Mouse (Mus musculus): ENCODE measurements around the gene Lmbr1l. TPM values are rescaled to one million over a fixed set of nuclear protein-coding genes. Genes with fewer than 3 reads are reported as not detected.

Lmbr1l gene
- polyA plus RNA-seq, 1 experiment from 2014 or later: 3.7 TPM

DNA sequence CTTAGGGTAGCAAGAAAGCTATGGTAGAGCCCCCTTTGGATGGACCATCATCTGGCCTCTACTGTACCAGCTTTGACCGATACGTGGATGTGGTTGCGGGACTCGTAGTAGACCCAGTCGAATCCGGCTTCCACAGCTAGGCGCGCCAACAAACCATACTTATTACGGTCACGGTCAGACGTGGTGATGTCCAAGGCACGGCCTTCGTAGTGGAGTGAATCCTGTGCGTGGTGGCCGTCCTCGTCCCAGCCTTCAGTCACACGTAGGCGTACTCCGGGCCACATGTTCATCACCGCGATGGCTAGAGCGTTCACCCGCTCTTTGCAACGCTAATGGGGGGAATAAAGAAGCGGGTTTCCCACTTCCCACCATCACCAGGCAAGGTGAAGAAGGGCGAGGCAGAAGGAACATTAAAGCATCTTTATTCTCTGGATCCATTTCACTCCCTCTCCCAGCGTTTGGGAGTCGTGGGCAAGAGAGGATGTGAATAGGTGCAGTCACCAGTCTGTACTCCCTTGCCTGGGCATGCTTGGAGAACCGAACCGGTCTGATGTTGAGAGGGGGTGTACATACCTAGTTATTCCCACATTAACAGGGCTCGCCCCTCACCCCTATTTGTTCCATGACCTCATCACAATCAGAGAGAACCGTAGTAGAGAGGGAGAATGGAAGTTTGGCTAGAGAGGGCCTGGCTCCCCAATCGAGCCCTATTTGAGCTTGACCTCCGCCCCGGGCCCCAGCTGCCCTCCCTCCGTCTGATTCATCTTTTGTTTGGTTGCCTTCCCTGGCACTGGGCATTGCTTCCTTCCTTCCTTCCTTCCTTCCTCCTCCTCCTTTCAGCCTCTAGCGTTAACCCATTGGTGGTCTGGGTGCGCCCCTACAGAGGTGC is 23.0 kb downstream of the Lmbr1l start:
- Histone ChIP-seq H3K36me3 (ENCODE audit: inconsistent target) (no peaks in the 10 kb centered on the region), H3K27ac (no peak overlapping the region), H3K79me2 (ENCODE audit: inconsistent target) (no peaks in the 10 kb centered on the region), H3K4me3 (ENCODE audit: inconsistent target) (no peak overlapping the region)
- 9% methylated on average over 38 of the region's 38 CpGs for WGBS (ENCODE audit: missing documents)

- no peaks in the 10 kb centered on the region for H3K79me2 ChIP-seq (ENCODE audit: inconsistent target)
- WGBS (ENCODE audit: missing documents): 1% methylated on average over 77 of the region's 77 CpGs
- no peaks in the 10 kb centered on the region for H3K36me3 ChIP-seq (ENCODE audit: inconsistent target)
Measured at GRCm38 (mm10) chr15:98893940-98894745, 23.9 kb downstream of the Lmbr1l start, which contains the start of gene Rhebl1. TSS of gene Rhebl1 (minus strand) at chr15:98894540.

DNA sequence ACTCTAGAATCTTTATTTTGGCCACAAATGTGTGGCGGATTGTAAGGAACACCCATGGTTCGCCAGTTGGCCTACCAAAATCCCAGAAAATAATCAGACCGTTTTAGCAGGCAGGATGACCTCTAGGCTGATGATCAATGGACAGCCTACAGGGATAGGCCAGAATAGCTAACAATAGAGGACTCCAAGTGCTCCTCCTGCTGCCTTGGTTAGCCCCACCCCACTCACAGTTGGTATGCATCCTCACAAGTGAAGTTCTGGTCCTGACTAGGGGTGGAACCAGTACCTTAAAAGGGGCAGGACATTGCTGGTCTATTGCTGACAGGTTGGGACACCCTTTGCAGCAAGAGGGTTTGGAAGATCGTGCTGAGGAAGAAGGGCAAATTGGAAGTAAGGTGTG is 25.0 kb downstream of the Lmbr1l start:
- no peak overlapping the region for H3K4me3 ChIP-seq (ENCODE audit: inconsistent target)
- 95% methylated on average over 4 of the region's 4 CpGs for WGBS (ENCODE audit: missing documents)
- no peak overlapping the region for H3K27ac ChIP-seq
- H3K36me3 ChIP-seq (ENCODE audit: inconsistent target): no peaks in the 10 kb centered on the region
- no peaks in the 10 kb centered on the region for H3K79me2 ChIP-seq (ENCODE audit: inconsistent target)

More at GRCm38 (mm10) chr15:98893940-98894745, 23.9 kb downstream of the Lmbr1l start, which contains the start of gene Rhebl1:
- Histone ChIP-seq H3K4me3 (ENCODE audit: inconsistent target) (peak within 1 kb of the TSS; percentile 22; the same call in 1 of the 2 replicates), H3K27ac (no peak within 1 kb of the TSS)

GRCm38 (mm10) chr15:98891907-98892606 is 26.0 kb downstream of the Lmbr1l start:
- Histone ChIP-seq H3K27ac (no peak overlapping the region), H3K4me3 (ENCODE audit: inconsistent target) (no peak overlapping the region), H3K79me2 (ENCODE audit: inconsistent target) (no peaks in the 10 kb centered on the region), H3K36me3 (ENCODE audit: inconsistent target) (no peaks in the 10 kb centered on the region)
- WGBS (ENCODE audit: missing documents): 47% methylated on average over 6 of the region's 6 CpGs

GRCm38 (mm10) chr15:98891198-98891742 is 26.8 kb downstream of the Lmbr1l start:
- Histone ChIP-seq H3K79me2 (ENCODE audit: inconsistent target) (no peaks in the 10 kb centered on the region), H3K36me3 (ENCODE audit: inconsistent target) (no peaks in the 10 kb centered on the region), H3K4me3 (ENCODE audit: inconsistent target) (no peak overlapping the region), H3K27ac (no peak overlapping the region)
- WGBS (ENCODE audit: missing documents): 54% methylated on average over 19 of the region's 19 CpGs

DNA sequence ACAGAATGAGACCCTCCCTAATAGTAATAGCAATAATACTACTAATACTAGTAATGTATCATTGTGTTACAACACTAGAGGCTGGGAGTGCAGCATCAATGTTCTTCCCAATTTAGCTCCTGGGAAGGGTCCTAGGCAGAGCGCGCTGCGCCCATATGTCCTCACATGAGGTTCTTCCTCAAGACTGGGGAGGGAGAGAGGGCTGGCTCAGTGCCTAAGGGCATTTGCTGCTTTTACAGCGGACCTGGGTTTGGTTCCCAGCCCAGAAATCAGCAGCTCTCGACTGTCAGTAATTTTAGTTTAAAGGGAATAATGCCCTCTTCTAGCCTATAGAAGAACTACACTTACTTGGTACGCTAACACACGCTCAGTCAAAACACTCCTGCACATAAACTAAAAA is 30.5 kb downstream of the Lmbr1l start:
- no peak overlapping the region for H3K27ac ChIP-seq
- no peak overlapping the region for H3K4me3 ChIP-seq (ENCODE audit: inconsistent target)
- H3K79me2 ChIP-seq (ENCODE audit: inconsistent target): no peaks in the 10 kb centered on the region
- H3K36me3 ChIP-seq (ENCODE audit: inconsistent target): no peaks in the 10 kb centered on the region
- WGBS (ENCODE audit: missing documents): 91% methylated on average over 7 of the region's 7 CpGs

DNA sequence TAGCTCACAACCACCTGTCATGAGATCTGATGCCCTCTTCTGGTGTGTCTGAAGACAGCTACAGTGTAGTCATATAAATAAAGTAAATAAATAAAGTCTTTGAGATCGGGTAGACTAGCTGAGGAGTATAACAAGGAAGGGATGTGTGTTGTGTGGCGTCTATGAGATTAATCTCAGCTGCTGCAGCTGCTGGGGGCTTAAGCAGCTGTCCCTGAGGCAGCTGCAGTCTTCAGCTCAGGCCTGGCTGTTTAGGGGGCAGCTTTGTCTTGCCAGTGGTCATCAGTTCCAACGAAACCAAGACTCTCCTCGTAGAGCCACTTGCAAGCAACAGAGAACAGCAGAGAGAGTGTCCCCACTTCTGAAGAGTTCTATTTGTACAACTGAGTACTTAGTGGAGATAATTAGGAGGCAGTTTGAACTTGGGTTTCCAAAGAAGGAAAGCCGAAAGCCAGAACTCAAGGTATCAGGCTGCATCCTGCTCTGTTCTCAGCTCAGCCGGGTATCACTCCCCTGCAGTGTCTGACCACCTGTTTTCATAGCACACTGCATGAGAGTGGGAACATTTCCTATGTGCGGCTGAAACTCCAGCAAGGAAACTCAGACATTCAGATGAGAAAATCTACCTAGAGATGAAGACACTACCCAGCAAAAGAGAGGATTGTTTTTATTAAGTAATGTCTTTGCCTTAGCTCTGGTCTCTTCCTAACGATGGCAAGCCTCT is 31.2 kb downstream of the Lmbr1l start:
- Histone ChIP-seq H3K27ac (no peak overlapping the region), H3K4me3 (ENCODE audit: inconsistent target) (no peak overlapping the region), H3K79me2 (ENCODE audit: inconsistent target) (no peaks in the 10 kb centered on the region), H3K36me3 (ENCODE audit: inconsistent target) (no peaks in the 10 kb centered on the region)
- 81% methylated on average over 8 of the region's 8 CpGs for WGBS (ENCODE audit: missing documents)

- no peaks in the 10 kb centered on the region for H3K36me3 ChIP-seq (ENCODE audit: inconsistent target)
- no peak overlapping the region for H3K4me3 ChIP-seq (ENCODE audit: inconsistent target)
- no CpG with 5 or more reads among the region's 1 CpGs for WGBS (ENCODE audit: missing documents)
- no peak overlapping the region for H3K27ac ChIP-seq
- H3K79me2 ChIP-seq (ENCODE audit: inconsistent target): no peaks in the 10 kb centered on the region
Measured at GRCm38 (mm10) chr15:98884106-98884505, 33.9 kb downstream of the Lmbr1l start.

DNA sequence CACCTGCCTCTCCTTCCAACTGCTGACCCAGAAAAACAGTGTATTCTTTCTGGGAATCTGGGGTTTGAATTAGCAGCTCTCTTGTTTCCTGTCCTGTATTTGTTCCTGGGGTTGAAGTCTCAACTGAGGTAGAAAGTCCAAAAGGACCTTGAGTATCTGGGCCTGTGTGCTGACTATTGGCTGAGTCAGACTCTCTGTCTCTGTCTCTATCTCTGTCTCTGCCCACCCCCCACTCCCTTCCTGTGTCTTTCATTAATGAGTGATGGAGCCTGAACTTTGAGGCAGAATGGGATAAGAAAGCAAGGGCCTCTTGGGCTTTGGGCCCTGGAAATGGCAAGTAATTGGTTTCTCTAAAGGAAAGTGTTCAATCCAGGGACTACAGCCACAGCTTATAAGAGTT is 34.4 kb downstream of the Lmbr1l start:
- Histone ChIP-seq H3K36me3 (ENCODE audit: inconsistent target) (no peaks in the 10 kb centered on the region), H3K27ac (no peak overlapping the region), H3K79me2 (ENCODE audit: inconsistent target) (no peaks in the 10 kb centered on the region), H3K4me3 (ENCODE audit: inconsistent target) (no peak overlapping the region)

- Histone ChIP-seq H3K36me3 (ENCODE audit: inconsistent target) (no peaks in the 10 kb centered on the region), H3K79me2 (ENCODE audit: inconsistent target) (no peaks in the 10 kb centered on the region), H3K27ac (no peak overlapping the region), H3K4me3 (ENCODE audit: inconsistent target) (peak overlapping the region; percentile 2; the same call in 1 of the 2 replicates)
- 30% methylated on average over 5 of the region's 5 CpGs for WGBS (ENCODE audit: missing documents)
Measured at GRCm38 (mm10) chr15:98881656-98882008, 36.4 kb downstream of the Lmbr1l start.

DNA sequence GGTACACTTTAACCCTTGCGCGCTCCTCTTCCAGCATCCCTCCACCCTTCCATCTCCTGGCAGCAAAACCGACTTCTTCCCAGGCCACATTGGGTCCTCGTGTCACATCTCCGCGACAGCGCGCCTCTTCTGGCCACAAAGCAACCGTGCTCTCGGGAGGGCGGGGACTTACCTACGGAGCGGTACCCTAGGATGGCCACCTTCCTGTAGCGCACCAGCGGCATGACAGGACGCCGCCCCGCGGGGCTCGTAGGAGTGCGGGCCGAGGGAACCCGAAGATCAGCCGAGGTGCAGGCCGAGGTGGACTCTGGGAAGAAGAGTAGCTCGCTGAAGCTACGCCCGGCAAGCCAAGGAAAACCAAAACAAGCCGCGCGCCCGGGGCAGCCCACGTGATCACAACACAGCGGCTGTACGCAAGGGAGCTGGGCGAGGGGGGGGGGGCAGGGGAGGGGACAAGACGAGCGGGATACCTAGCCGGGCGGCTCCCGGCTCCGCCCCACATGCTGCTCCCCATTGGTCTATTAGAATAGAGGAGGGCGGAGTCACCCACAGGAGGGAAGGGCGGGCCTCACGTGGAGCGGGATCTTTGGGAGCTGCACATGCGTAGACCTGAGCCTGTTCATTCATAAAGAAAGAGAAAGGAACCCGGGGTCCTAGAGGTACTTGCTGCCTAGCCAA is 36.9 kb downstream of the Lmbr1l start:
- no peak overlapping the region; the same call in 1 of the 2 replicates for H3K27ac ChIP-seq
- WGBS (ENCODE audit: missing documents): under 1% methylated on average over 48 of the region's 48 CpGs

GRCm38 (mm10) chr15:98877331-98877730 is 40.7 kb downstream of the Lmbr1l start:
- H3K4me3 ChIP-seq (ENCODE audit: inconsistent target): no peak overlapping the region
- no peaks in the 10 kb centered on the region for H3K79me2 ChIP-seq (ENCODE audit: inconsistent target)
- 29% methylated on average over 3 of the region's 3 CpGs for WGBS (ENCODE audit: missing documents)
- no peaks in the 10 kb centered on the region for H3K36me3 ChIP-seq (ENCODE audit: inconsistent target)
- no peak overlapping the region for H3K27ac ChIP-seq

More for the DNA sequence above, 36.9 kb downstream of the Lmbr1l start:
- no peaks in the 10 kb centered on the region for H3K36me3 ChIP-seq (ENCODE audit: inconsistent target)
- H3K4me3 ChIP-seq (ENCODE audit: inconsistent target): peak overlapping the region; percentile 57
- H3K79me2 ChIP-seq (ENCODE audit: inconsistent target): no peaks in the 10 kb centered on the region

Measured in macrophage (primary cell).